Mouse (Mus musculus) brain, embryonic 14.5 days (tissue): ENCODE data around the gene Vps13d.

Experiments
- CTCF ChIP-seq: fragments of 200-500 bp; IDR thresholded peaks from 2 replicates; pipeline ENCODE4 v1.5.1; 2012; ENCODE audit warnings: inconsistent platforms, mild to moderate bottlenecking, moderate library complexity, borderline replicate concordance; ENCODE audit not compliant: insufficient read depth, insufficient read length; ENCODE audit errors: extremely low read depth
- POLR2A ChIP-seq: fragments of 200-500 bp; IDR thresholded peaks from 2 replicates; pipeline ENCODE4 v1.6.1; 2012; ENCODE audit warnings: mild to moderate bottlenecking, inconsistent platforms, borderline replicate concordance; ENCODE audit not compliant: poor library complexity, insufficient read depth, insufficient read length, severe bottlenecking; ENCODE audit errors: extremely low read depth

- TF ChIP-seq POLR2A (no peak), CTCF (no peak)
Observed at GRCm38 (mm10) chr4:144972948-144973720, 221.7 kb downstream of the Vps13d start.
